Mouse (Mus musculus) lung, adult 2 months (tissue): ENCODE results near the gene Galnt7.

Experiments
- CTCF ChIP-seq: fragments of 200-500 bp; IDR thresholded peaks from 2 replicates; pipeline ENCODE4 v1.5.1; 2011; ENCODE audit warnings: mild to moderate bottlenecking, low read length, control low read depth; ENCODE audit not compliant: insufficient read depth
- POLR2A ChIP-seq: fragments of 200-500 bp; IDR thresholded peaks from 2 replicates; pipeline ENCODE4 v1.6.1; 2011; ENCODE audit warnings: low read depth, mild to moderate bottlenecking, control low read depth, low read length, borderline replicate concordance; ENCODE audit errors: extremely low read depth

- no peak for TF ChIP-seq CTCF
- TF ChIP-seq POLR2A: no peak
These were observed 73.0 kb downstream of the Galnt7 start for GRCm38 (mm10) chr8:57579845-57580244.
